Mouse (Mus musculus): Measurements from ENCODE around the gene Polg.

The Polg gene

GRCm38 (mm10) chr7:79464776-79465420 lies 1.3 kb downstream of the Polg start:
- DNase-seq, result peak; percentile 32

GRCm38 (mm10) chr7:79463376-79464077 lies 2.6 kb downstream of the Polg start:
- DNase-seq, result no peak

GRCm38 (mm10) chr7:79461721-79462120 lies 4.4 kb downstream of the Polg start:
- DNase-seq, result no peak

- no peak for DNase-seq
Measured at GRCm38 (mm10) chr7:79447486-79447885, 18.7 kb downstream of the Polg start.

- DNase-seq, result no peak
Measured at GRCm38 (mm10) chr7:79447048-79447447, 19.1 kb downstream of the Polg start.

GRCm38 (mm10) chr7:79440035-79440434 lies 26.1 kb downstream of the Polg start:
- DNase-seq, result no peak

GRCm38 (mm10) chr7:79428243-79428642 lies 37.9 kb downstream of the Polg start:
- no peak for DNase-seq

GRCm38 (mm10) chr7:79425804-79426203 lies 40.4 kb downstream of the Polg start:
- DNase-seq, result no peak

- DNase-seq, result no peak
Measured at GRCm38 (mm10) chr7:79422876-79423275, 43.3 kb downstream of the Polg start.

- no peak for DNase-seq
Measured at GRCm38 (mm10) chr7:79419950-79420349, 46.2 kb downstream of the Polg start.

- DNase-seq, result no peak
Measured at GRCm38 (mm10) chr7:79414449-79415375, 51.5 kb downstream of the Polg start.

- DNase-seq, result no peak
Measured at GRCm38 (mm10) chr7:79400296-79400695, 65.9 kb downstream of the Polg start.

- no peak for DNase-seq
Measured at GRCm38 (mm10) chr7:79398971-79399370, 67.2 kb downstream of the Polg start.

GRCm38 (mm10) chr7:79398426-79398825 lies 67.7 kb downstream of the Polg start:
- no peak for DNase-seq

GRCm38 (mm10) chr7:79397446-79397963 lies 68.7 kb downstream of the Polg start:
- no peak for DNase-seq
